Mouse (Mus musculus) embryonic fibroblast, embryonic 13.5 days (primary cell): ENCODE data around the gene Akap11. TPM values are rescaled to one million over a fixed set of nuclear protein-coding genes. Genes with fewer than 3 reads are reported as not detected.

Experiments used
- H3K27ac ChIP-seq: 2 replicates; pipeline ENCODE4 v1.5.1; 2012; ENCODE audit warnings: low read length, control low read depth, inconsistent platforms; ENCODE audit not compliant: insufficient read depth
- H3K4me1 ChIP-seq: 2 replicates; pipeline ENCODE4 v1.6.1; 2011; ENCODE audit warnings: low read length; ENCODE audit not compliant: control insufficient read depth, insufficient read depth
- H3K4me3 ChIP-seq: 2 replicates; pipeline ENCODE4 v1.5.1; 2011; ENCODE audit warnings: mild to moderate bottlenecking, control low read depth, low read length; ENCODE audit not compliant: insufficient read depth
- CTCF ChIP-seq: IDR thresholded peaks from 2 replicates; pipeline ENCODE4 v1.5.1; 2011; ENCODE audit warnings: mild to moderate bottlenecking, control low read depth, low read length, moderate library complexity, borderline replicate concordance; ENCODE audit not compliant: insufficient read depth
- POLR2A ChIP-seq: IDR thresholded peaks from 2 replicates; pipeline ENCODE4 v1.6.1; 2011; ENCODE audit warnings: low read depth, mild to moderate bottlenecking, control low read depth, low read length, moderate library complexity
- polyA plus RNA-seq: library from polyadenylated mRNA; stranded (reverse); fragments of >200 nt; gene quantifications from 2 replicates; pipeline ENCODE4 v1.2.4, GENCODE M21; 2011; ENCODE audit warnings: low read depth; ENCODE audit not compliant: missing spikeins, insufficient read length

Akap11 gene
- polyA plus RNA-seq, 1 experiment = 59.1 TPM

- TF ChIP-seq POLR2A (no peak), CTCF (no peak)
- H3K4me3 ChIP-seq = no peak overlapping the region
- 0 out of 2 replicates have a peak, but pooled peaks cover 2% of the 10 kb centered on the region for H3K4me1 ChIP-seq
- H3K27ac ChIP-seq = no peak overlapping the region
Observed at GRCm38 (mm10) chr14:78454970-78455369, 81.6 kb downstream of the Akap11 start.

GRCm38 (mm10) chr14:78448807-78449406 is 87.7 kb downstream of the Akap11 start:
- no peak for TF ChIP-seq CTCF
- no peak for TF ChIP-seq POLR2A
- Histone ChIP-seq H3K27ac (no peak overlapping the region), H3K4me1 (no peaks in the 10 kb centered on the region), H3K4me3 (no peak overlapping the region)

GRCm38 (mm10) chr14:78448017-78448416 is 88.6 kb downstream of the Akap11 start:
- Histone ChIP-seq H3K27ac (no peak overlapping the region), H3K4me3 (no peak overlapping the region), H3K4me1 (no peaks in the 10 kb centered on the region)
- TF ChIP-seq CTCF (no peak), POLR2A (no peak)

- no peak for TF ChIP-seq POLR2A
- TF ChIP-seq CTCF = no peak
Observed at GRCm38 (mm10) chr14:78447542-78447941, 89.1 kb downstream of the Akap11 start.

More at GRCm38 (mm10) chr14:78447542-78447941, 89.1 kb downstream of the Akap11 start:
- H3K27ac ChIP-seq = no peak overlapping the region
- H3K4me1 ChIP-seq = no peaks in the 10 kb centered on the region
- no peak overlapping the region for H3K4me3 ChIP-seq

Other genes starting within 250 kb of the Akap11 start
- gene Tnfsf11, start 228.8 kb downstream of the Akap11 start, polyA plus RNA-seq = 7.5 and 7.7 TPM in 2 replicates
- 11.1 and 13.7 TPM in 2 replicates for gene Dgkh, start 196.0 kb upstream of the Akap11 start, polyA plus RNA-seq